Mouse (Mus musculus): ENCODE data around the gene Pik3ap1. TPM values are rescaled to one million over a fixed set of nuclear protein-coding genes. Genes with fewer than 3 reads are reported as not detected.

The Pik3ap1 gene
- total and polyA plus RNA-seq, 3 experiments, result 0.07 to 0.16 TPM; not detected in 1

- DNase-seq (ENCODE audit: low spot score) (no peak), ATAC-seq (ENCODE audit: extremely low read depth, insufficient number of reproducible peaks, low FRiP score, poor library complexity, severe bottlenecking) (no peak)
- Histone ChIP-seq H3K9me3 (replicated peaks) (no peaks in the 10 kb centered on the region), H3K27me3 (ENCODE audit: insufficient read depth, low read length) (peaks cover 12% of the 10 kb centered on the region), H3K4me3 (ENCODE audit: low read depth, low read length) (no peak overlapping the region), H3K4me1 (ENCODE audit: insufficient read depth, low read depth, low read length) (no peaks in the 10 kb centered on the region), H3K36me3 (replicated peaks) (no peaks in the 10 kb centered on the region)
- TF ChIP-seq GATA2 (IDR thresholded peaks at IDR 0.05; ENCODE audit: borderline replicate concordance, low read depth, low read length) (no peak), CTCF (IDR thresholded peaks at IDR 0.05; ENCODE audit: low read depth, low read length) (no peak), POLR2AphosphoS5 (IDR thresholded peaks at IDR 0.05; ENCODE audit: insufficient replicate concordance, low read depth, low read length) (no peak), TAL1 (conservative IDR thresholded peaks at IDR 0.05; ENCODE audit: low read depth, low read length) (no peak), GATA1 (IDR thresholded peaks at IDR 0.05; ENCODE audit: borderline replicate concordance, low read length) (no peak)
Observed at GRCm38 (mm10) chr19:41342592-41343090, 42.3 kb downstream of the Pik3ap1 start.

- H3K9me3 ChIP-seq (replicated peaks), result no peaks in the 10 kb centered on the region
- H3K4me3 ChIP-seq (ENCODE audit: low read depth, low read length), result no peak overlapping the region
- DNase-seq (ENCODE audit: low spot score) (no peak), ATAC-seq (ENCODE audit: extremely low read depth, insufficient number of reproducible peaks, low FRiP score, poor library complexity, severe bottlenecking) (no peak)
- peaks cover 12% of the 10 kb centered on the region for H3K27me3 ChIP-seq (ENCODE audit: insufficient read depth, low read length)
- no peaks in the 10 kb centered on the region for H3K36me3 ChIP-seq (replicated peaks)
- H3K4me1 ChIP-seq (ENCODE audit: insufficient read depth, low read depth, low read length), result no peaks in the 10 kb centered on the region
- TF ChIP-seq GATA1 (IDR thresholded peaks at IDR 0.05; ENCODE audit: borderline replicate concordance, low read length), result no peak
- no peak for TF ChIP-seq CTCF (IDR thresholded peaks at IDR 0.05; ENCODE audit: low read depth, low read length)
- no peak for TF ChIP-seq TAL1 (conservative IDR thresholded peaks at IDR 0.05; ENCODE audit: low read depth, low read length)
- no peak for TF ChIP-seq POLR2AphosphoS5 (IDR thresholded peaks at IDR 0.05; ENCODE audit: insufficient replicate concordance, low read depth, low read length)
- no peak for TF ChIP-seq GATA2 (IDR thresholded peaks at IDR 0.05; ENCODE audit: borderline replicate concordance, low read depth, low read length)
Observed at GRCm38 (mm10) chr19:41341677-41342076, 43.2 kb downstream of the Pik3ap1 start.

GRCm38 (mm10) chr19:41339020-41339836 lies 45.7 kb downstream of the Pik3ap1 start:
- no peak for TF ChIP-seq POLR2AphosphoS5 (IDR thresholded peaks at IDR 0.05; ENCODE audit: insufficient replicate concordance, low read depth, low read length)
- TF ChIP-seq CTCF (IDR thresholded peaks at IDR 0.05; ENCODE audit: low read depth, low read length), result no peak
- TF ChIP-seq GATA2 (IDR thresholded peaks at IDR 0.05; ENCODE audit: borderline replicate concordance, low read depth, low read length), result no peak
- no peak for TF ChIP-seq GATA1 (IDR thresholded peaks at IDR 0.05; ENCODE audit: borderline replicate concordance, low read length)
- TF ChIP-seq TAL1 (conservative IDR thresholded peaks at IDR 0.05; ENCODE audit: low read depth, low read length), result no peak
- Histone ChIP-seq H3K4me3 (ENCODE audit: low read depth, low read length) (no peak overlapping the region), H3K9me3 (replicated peaks) (no peaks in the 10 kb centered on the region), H3K27me3 (ENCODE audit: insufficient read depth, low read length) (peaks cover 12% of the 10 kb centered on the region), H3K36me3 (replicated peaks) (no peaks in the 10 kb centered on the region), H3K4me1 (ENCODE audit: insufficient read depth, low read depth, low read length) (no peaks in the 10 kb centered on the region)
- ATAC-seq (ENCODE audit: extremely low read depth, insufficient number of reproducible peaks, low FRiP score, poor library complexity, severe bottlenecking) (no peak), DNase-seq (ENCODE audit: low spot score) (no peak)

DNA sequence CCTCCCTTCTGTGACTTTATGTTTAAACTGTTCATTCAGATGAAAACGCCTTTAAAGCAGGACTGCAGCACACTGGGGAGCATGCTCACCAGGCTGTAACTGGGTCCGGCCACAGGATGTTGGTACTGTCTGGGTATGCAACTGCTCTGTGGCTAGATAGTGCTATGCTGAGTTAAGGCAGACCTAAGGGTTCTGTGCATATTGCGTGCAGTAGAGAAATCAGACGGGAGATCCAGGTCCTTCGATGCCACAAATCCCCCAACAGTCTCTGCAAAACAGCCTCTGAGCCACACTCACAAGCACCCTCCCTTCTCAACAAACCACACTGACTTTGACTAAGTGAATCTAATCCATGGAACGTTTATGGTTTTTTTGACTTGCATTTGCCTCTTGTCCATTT lies 46.5 kb downstream of the Pik3ap1 start:
- Histone ChIP-seq H3K36me3 (replicated peaks) (no peaks in the 10 kb centered on the region), H3K4me3 (ENCODE audit: low read depth, low read length) (no peak overlapping the region), H3K9me3 (replicated peaks) (no peaks in the 10 kb centered on the region), H3K4me1 (ENCODE audit: insufficient read depth, low read depth, low read length) (no peaks in the 10 kb centered on the region), H3K27me3 (ENCODE audit: insufficient read depth, low read length) (peaks cover 12% of the 10 kb centered on the region)
- DNase-seq (ENCODE audit: low spot score) (no peak), ATAC-seq (ENCODE audit: extremely low read depth, insufficient number of reproducible peaks, low FRiP score, poor library complexity, severe bottlenecking) (no peak)
- TF ChIP-seq TAL1 (conservative IDR thresholded peaks at IDR 0.05; ENCODE audit: low read depth, low read length) (no peak), POLR2AphosphoS5 (IDR thresholded peaks at IDR 0.05; ENCODE audit: insufficient replicate concordance, low read depth, low read length) (no peak), CTCF (IDR thresholded peaks at IDR 0.05; ENCODE audit: low read depth, low read length) (no peak), GATA2 (IDR thresholded peaks at IDR 0.05; ENCODE audit: borderline replicate concordance, low read depth, low read length) (no peak), GATA1 (IDR thresholded peaks at IDR 0.05; ENCODE audit: borderline replicate concordance, low read length) (no peak)

DNA sequence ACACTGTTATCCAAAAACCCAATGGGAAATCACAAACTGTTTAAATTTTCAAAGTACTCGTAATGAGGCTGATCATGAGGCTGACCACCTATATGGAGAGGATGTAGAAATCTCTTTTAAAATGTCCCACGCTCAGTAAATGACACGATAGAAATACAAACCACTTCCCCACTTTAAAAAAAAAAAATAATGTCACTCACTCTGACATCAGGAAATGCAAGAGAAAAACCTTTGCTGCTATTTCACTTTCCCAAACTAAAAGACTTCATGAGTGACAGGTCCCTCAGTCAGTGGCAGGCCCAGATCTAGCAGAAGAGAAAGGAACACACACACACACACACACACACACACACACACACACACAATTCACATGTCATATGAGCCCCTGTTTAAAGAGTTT lies 49.2 kb downstream of the Pik3ap1 start:
- H3K27me3 ChIP-seq (ENCODE audit: insufficient read depth, low read length), result peaks cover 7% of the 10 kb centered on the region; the same call in 1 of the 2 replicates
- H3K4me1 ChIP-seq (ENCODE audit: insufficient read depth, low read depth, low read length), result no peaks in the 10 kb centered on the region
- ATAC-seq (ENCODE audit: extremely low read depth, insufficient number of reproducible peaks, low FRiP score, poor library complexity, severe bottlenecking) (no peak), DNase-seq (ENCODE audit: low spot score) (no peak)
- no peaks in the 10 kb centered on the region for H3K36me3 ChIP-seq (replicated peaks)
- no peak overlapping the region for H3K4me3 ChIP-seq (ENCODE audit: low read depth, low read length)
- no peaks in the 10 kb centered on the region for H3K9me3 ChIP-seq (replicated peaks)
- TF ChIP-seq CTCF (IDR thresholded peaks at IDR 0.05; ENCODE audit: low read depth, low read length) (no peak), POLR2AphosphoS5 (IDR thresholded peaks at IDR 0.05; ENCODE audit: insufficient replicate concordance, low read depth, low read length) (no peak), GATA1 (IDR thresholded peaks at IDR 0.05; ENCODE audit: borderline replicate concordance, low read length) (no peak), GATA2 (IDR thresholded peaks at IDR 0.05; ENCODE audit: borderline replicate concordance, low read depth, low read length) (no peak), TAL1 (conservative IDR thresholded peaks at IDR 0.05; ENCODE audit: low read depth, low read length) (no peak)

GRCm38 (mm10) chr19:41332986-41333385 lies 51.9 kb downstream of the Pik3ap1 start:
- no peak for ATAC-seq (ENCODE audit: extremely low read depth, insufficient number of reproducible peaks, low FRiP score, poor library complexity, severe bottlenecking)
- Histone ChIP-seq H3K4me3 (ENCODE audit: low read depth, low read length) (no peak overlapping the region), H3K4me1 (ENCODE audit: insufficient read depth, low read depth, low read length) (no peaks in the 10 kb centered on the region), H3K9me3 (replicated peaks) (no peaks in the 10 kb centered on the region), H3K27me3 (ENCODE audit: insufficient read depth, low read length) (peaks cover 7% of the 10 kb centered on the region), H3K36me3 (replicated peaks) (no peaks in the 10 kb centered on the region)
- no peak for DNase-seq (ENCODE audit: low spot score)
- TF ChIP-seq POLR2AphosphoS5 (IDR thresholded peaks at IDR 0.05; ENCODE audit: insufficient replicate concordance, low read depth, low read length) (no peak), CTCF (IDR thresholded peaks at IDR 0.05; ENCODE audit: low read depth, low read length) (no peak), GATA2 (IDR thresholded peaks at IDR 0.05; ENCODE audit: borderline replicate concordance, low read depth, low read length) (no peak), GATA1 (IDR thresholded peaks at IDR 0.05; ENCODE audit: borderline replicate concordance, low read length) (no peak), TAL1 (conservative IDR thresholded peaks at IDR 0.05; ENCODE audit: low read depth, low read length) (no peak)
